In genomic region chr1:155281003-155281793, GRCm38 (mm10) we compare ENCODE assay signal across 8 mouse cellular contexts. TPM values are rescaled to one million over a fixed set of nuclear protein-coding genes. Genes with fewer than 3 reads are reported as not detected.
A peak's percentile ranks its signal among the peaks of the same experiment; 100 is the strongest.
DNase-seq lines count a peak whose midpoint lies in the region; ATAC-seq lines count a peak whose summit lies in the region.

No protein-coding gene starts in this region.

- no peak overlapping the region for H3K4me2 ChIP-seq in hindbrain, embryonic 15.5 days

- DNase-seq in cerebellum, postnatal 14 days = peak; percentile 84 to 85
- DNase-seq in frontal cortex, postnatal 14 days (ENCODE audit: low spot score in 2 of 2) = peak; percentile 68 to 71
- DNase-seq in layer of hippocampus, postnatal 25 days (ENCODE audit: extremely low spot score in 1 of 2, low spot score in 1 of 2) = peak; percentile 54 to 56
- DNase-seq in lung, postnatal 10 days = peak; percentile 85
- DNase-seq in retina, postnatal 1 day = peak; percentile 90
- DNase-seq in urinary bladder, postnatal 4 days (ENCODE audit: low spot score in 2 of 2) = peak; percentile 55 to 68

- H3K4me1 ChIP-seq in hindbrain, embryonic 15.5 days (replicated peaks) = no peaks in the 10 kb centered on the region

- no peaks in the 10 kb centered on the region for H3K9me3 ChIP-seq in hindbrain, embryonic 15.5 days

- H3K27me3 ChIP-seq in hindbrain, embryonic 15.5 days = no peaks in the 10 kb centered on the region

- ATAC-seq in activated CD4-positive, CD25-positive, alpha-beta regulatory T cell, adult 4 months = peak; percentile 75
- ATAC-seq in hindbrain, embryonic 15.5 days (ENCODE audit: low FRiP score, low read depth) = peak; percentile 88

- no peak overlapping the region for H3K27ac ChIP-seq in hindbrain, embryonic 15.5 days (replicated peaks)

- H3K4me3 ChIP-seq in hindbrain, embryonic 15.5 days = no peak overlapping the region

- WGBS in hindbrain, embryonic 15.5 days = 60% methylated on average over 18 of the region's 18 CpGs

- peaks cover 28% of the 10 kb centered on the region for H3K36me3 ChIP-seq in hindbrain, embryonic 15.5 days

- no peak overlapping the region for H3K9ac ChIP-seq in hindbrain, embryonic 15.5 days

RNA-seq across cellular contexts. Expression of gene BC034090, which starts 37.0 kb away (rescaled TPM):
- 1 to 10 TPM in 1 of 2 experiments, under 1 TPM in 1; 0.85 to 1.3 TPM for polyA plus RNA-seq in activated CD4-positive, CD25-positive, alpha-beta regulatory T cell, adult 4 months (2017; shearing (Covaris generic))
- polyA plus RNA-seq in hindbrain, embryonic 15.5 days (2015; fragmentation: Nextera tagmentation; extraction: Ambion mirVana) = 6.4 and 6.6 TPM in 2 replicates
- 10 to 100 TPM in 1 of 2 experiments, 1 to 10 TPM in 1; 8.1 to 11.6 TPM for total RNA-seq in layer of hippocampus, postnatal 25 days (2021)
